Mouse (Mus musculus) spleen, adult 12 weeks (tissue): Measurements from ENCODE around the gene Dennd4b.
"Not testable (repeated sequence)": the region's sequence is repeated elsewhere in the genome, so short reads cannot be mapped to it uniquely, and the experiment has no call there.

Experiments
- DNase-seq: peaks from one replicate; pipeline ENCODE4 v3.0.0; 2022; ENCODE audit warnings: low spot score

Dennd4b gene

DNA sequence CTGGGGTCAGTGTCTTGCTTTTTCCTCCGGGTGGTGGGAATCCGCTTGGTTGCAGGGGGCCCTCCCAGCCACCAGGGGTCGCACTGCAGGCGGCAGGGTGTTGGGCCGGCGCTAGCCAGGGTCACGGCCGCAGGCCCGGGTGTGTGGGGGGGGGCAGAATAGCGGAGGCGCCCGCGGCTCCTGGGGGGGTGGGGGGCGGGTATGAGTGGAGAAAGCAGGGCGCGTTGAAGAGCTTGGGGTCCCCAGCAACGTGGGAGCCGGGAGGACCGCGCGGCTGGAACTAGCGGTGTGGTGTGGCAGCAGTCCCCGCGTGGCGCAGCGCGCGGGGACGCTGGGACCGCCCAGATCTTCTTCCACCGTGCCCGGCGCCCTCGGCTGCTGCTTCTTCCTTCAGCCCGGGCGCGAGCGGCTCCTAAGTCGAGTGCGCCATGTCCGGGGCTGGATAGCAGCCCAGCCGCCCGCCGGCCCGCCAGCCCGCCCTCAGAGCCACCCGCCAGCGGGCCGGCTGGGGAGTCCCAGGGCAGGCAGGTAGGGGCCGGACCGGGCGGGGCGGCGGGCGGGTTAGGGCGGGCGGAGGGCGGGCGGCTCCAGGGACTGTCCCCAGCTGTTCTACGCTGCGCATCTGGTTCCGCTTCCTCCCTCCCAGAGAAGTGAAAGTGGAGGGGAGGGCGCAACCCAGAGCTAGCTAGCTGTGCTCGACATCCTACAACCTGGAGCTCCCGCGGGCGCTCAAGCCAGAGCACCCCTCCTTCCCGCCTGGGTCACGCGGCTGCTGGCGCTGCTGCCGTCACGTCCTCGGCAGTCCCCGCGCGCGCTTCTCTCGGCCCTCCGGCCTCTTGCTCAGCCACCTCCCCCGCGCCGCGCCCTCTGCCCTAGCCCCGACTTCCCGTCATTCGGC lies at the start of gene Dennd4b:
TSS of gene Dennd4b (plus strand) at position 152 of the 898 bp plus-strand sequence.
- peak; percentile 86 for DNase-seq

DNA sequence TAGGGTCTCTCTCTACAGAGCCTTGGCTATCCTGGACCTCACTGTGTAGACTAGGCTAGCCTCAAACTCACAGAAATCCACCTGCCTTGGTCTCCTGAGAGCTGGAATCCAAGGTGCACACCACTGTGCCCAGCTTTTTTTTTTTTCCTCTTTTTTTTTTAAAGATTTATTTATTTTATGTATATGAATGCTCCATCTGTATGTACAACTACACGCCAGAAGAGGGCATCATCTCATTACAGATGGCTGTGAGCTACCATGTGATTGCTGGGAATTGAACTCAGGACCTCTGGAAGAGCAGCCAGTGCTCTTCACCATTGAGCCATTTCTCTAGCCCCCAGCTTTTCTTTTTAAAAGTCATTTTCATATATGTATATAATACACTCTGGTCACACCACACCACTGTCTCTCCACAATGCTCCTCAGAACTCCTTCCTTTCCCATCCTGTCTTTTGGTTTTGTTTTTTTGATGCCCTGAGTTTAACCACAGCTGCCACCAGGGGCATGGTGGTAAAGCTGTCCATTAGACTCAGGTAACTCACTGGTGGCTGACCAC lies 49.1 kb upstream of the Dennd4b start:
- DNase-seq, result no peak

GRCm38 (mm10) chr3:90220088-90220487 lies 44.9 kb upstream of the Dennd4b start:
- no peak for DNase-seq

DNA sequence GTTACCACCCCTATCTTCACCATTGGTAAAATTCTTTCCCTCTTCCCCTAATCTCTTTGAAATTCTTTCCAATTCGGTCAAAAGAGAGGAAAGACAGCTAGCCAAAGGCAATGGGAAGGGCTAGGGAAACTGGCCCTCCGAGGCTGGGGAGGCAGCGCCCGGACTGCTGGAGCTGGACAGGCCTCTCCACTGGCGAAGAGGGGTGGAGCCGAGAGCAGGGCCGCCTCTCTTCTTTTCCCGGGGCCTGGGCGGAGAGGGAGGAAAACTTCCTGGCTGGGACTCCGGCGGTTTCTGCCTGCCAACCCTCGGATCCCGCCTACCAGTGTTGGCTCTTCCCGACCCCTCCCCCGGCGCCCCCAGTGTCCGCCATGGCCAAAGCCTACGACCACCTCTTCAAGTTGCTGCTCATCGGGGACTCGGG lies 44.4 kb upstream of the Dennd4b start:
- DNase-seq, result no peak

DNA sequence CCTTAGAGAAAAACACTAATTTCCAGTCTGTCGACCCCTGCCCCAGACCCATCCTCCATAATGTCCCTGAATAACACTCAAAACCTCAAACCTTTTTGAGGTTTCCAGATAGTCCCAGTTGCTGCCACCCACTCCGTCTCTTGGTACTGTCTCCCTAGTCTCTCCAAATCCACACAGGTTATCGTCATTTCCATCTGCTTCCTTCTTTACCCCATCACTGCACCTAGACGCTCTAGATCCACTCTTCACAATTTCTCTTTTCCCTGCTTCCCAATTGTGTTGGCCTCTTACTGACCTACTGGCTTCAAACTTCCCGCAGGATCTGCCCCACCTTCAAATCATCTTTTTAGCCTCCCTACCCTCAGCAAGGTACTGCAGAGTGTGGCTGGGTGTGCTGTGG lies 43.9 kb upstream of the Dennd4b start:
- DNase-seq, result no peak

GRCm38 (mm10) chr3:90222455-90222854 lies 42.5 kb upstream of the Dennd4b start:
- no peak for DNase-seq

- no peak for DNase-seq
Observed at GRCm38 (mm10) chr3:90222941-90223340, 42.0 kb upstream of the Dennd4b start.

GRCm38 (mm10) chr3:90224331-90224730 lies 40.7 kb upstream of the Dennd4b start:
- no peak for DNase-seq

- DNase-seq, result no peak
Observed at GRCm38 (mm10) chr3:90231075-90231474, 33.9 kb upstream of the Dennd4b start.

- peak; percentile 78 for DNase-seq
Observed at GRCm38 (mm10) chr3:90231507-90232333, 33.3 kb upstream of the Dennd4b start, which contains the start of gene Jtb. TSS of gene Jtb (plus strand) at chr3:90231597.

- DNase-seq, result no peak
Observed at GRCm38 (mm10) chr3:90241251-90241650, 23.7 kb upstream of the Dennd4b start.

DNA sequence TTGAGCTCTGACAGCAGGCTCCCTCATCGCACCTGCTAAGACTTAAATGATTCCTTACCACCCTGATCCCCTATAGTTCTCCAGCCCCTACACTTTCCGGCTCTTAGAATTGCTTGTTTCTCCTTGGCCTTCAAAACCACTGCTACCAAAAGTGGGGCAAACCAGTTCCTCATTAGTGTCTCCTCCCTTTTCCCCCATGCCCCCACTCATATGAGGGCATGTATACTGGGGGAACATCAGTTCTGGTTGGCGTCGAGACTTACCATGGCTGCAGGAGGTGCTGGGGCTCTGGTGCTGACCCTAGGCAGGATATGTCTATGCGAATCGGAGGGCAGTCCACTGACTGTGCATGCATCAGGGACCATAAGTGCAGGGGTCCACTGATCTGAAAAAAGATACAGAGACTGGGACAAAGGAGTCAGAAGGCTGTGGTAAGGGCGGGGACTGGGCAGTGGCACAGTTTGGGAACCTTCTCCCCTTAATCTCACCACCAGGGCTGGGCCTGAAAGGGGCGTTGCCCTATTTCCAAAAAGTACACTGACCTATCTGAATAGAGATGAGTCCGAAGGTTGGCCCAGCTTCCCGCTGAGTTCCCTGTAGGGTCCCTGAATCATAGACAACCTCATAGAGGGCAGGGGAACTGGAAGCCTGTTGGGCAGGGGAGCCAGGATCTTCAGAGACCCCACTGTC lies 23.2 kb upstream of the Dennd4b start:
- DNase-seq, result no peak

DNA sequence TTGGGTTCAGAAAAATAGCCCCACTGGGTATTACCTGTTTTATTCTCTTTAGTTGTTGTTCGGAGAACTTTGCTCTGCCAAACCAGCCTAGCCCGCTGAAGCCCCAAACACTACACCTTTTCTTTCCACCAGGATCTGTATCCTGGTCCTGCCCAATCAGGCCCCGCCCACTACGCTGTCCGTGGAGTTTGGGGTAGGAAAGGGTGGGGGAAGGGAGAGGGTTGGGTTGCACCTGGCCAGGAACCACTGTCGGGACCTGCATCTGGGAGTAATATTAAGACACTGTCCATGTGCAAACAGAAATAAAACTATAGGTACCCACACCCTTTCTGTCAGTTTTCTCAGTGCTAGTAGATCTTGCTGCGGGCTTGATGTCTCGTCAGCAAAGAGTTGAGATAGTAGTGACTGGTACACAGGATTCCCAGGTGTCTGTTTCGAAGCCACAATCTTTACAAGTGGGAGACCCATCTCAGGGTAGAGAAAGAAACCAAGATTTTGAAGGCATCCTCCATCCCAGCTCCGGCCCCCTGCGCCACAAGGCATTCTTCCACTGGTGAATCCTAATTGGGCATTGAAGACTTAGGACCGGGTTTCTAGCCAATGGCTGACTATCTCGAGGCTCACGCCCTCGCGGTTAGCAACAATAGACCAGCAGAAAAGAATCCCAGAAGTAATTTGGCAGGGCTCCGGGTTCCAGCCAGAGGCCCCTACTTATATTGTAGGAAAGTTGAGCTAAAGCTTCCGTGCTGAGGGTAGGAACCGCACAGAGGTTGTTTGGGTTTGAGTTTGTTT lies 21.8 kb upstream of the Dennd4b start, which contains the start of gene Creb3l4:
TSS of gene Creb3l4 (minus strand) at position 529 of the 792 bp plus-strand sequence.
- DNase-seq, result no peak

DNA sequence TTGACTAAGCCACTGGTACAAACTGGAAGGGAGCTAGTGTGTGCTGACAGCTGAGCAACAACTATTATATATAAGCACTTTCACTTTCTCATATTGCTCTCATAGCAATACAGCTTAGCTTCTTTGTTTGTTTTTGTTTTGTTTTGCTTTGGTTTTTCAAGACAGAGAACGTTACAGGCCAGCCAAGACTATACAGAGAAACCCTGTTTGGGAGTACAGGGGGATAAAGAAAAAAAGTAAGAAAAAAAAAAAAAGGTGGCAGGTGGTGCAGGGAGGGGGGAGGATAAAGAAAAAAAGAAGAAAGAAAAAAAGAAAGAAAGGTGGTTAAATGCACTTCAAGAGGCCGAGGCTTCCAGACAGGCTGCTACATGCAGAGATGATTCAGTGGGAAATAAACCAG lies 19.6 kb upstream of the Dennd4b start:
- DNase-seq, result no peak

- no peak for DNase-seq
Observed at GRCm38 (mm10) chr3:90247630-90247959, 17.4 kb upstream of the Dennd4b start.

DNA sequence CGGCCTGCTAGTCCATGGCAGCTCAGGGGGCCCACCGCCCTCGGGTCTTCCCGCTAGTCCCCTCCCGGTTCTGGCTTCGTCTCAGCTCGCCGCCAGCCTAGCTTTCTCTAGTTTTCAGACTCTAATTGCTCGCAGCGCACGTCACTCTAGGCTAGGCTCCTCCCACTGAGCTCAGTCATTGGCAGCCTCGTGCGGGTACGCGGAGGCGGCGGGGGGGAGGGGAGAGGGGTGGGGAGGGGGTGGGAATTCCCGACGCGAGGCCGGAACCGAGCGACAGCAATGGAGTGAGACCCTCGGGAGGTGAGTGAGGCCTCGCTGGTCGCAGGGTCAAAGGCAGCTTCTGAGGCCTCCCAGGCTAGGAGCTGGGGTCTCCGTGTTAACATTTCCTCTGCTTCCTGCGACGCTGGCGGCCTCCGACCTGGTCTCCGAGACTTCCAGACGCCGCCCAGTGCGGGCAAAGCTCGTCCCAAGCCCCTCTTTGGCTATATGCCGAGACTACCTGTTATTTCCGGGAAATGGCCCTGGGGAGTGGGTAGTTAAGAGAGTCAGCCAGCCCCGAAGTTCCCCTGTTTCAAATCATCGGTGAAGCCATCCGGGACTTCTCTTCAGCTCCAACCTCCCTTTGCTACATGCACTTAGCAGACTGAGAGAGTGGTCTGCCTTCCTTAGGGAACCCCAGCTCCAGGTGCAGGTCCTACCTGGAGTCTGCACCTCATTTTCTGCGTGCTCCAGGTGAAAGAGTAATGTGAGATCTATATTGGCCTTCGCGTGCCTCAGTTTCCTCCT lies 16.8 kb upstream of the Dennd4b start, which contains the start of gene Slc39a1:
TSS of gene Slc39a1 (plus strand) at position 213 of the 786 bp plus-strand sequence.
- peak; percentile 68 for DNase-seq

DNA sequence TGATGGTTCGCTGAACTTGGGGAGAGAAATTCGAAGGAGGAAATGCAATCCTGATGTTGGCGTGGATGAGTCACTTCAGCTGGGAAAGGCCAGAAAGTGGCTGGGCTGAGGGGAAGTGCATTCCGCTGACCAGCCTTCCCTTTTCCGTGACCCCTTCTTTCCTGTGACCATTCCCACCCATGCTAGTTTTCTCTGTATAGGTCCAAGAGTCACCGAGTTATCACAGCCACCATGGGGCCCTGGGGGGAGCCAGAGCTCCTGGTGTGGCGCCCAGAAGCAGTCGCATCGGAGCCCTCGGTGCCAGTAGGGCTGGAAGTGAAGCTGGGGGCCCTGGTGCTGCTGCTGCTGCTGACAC lies 16.3 kb upstream of the Dennd4b start:
- no peak for DNase-seq

- DNase-seq, result no peak
Observed at GRCm38 (mm10) chr3:90250791-90251190, 14.2 kb upstream of the Dennd4b start.

GRCm38 (mm10) chr3:90251731-90252226 lies 13.2 kb upstream of the Dennd4b start:
- not testable (repeated sequence) for DNase-seq

- not testable (repeated sequence) for DNase-seq
Observed at GRCm38 (mm10) chr3:90252659-90253058, 12.3 kb upstream of the Dennd4b start.
